In genomic region chr5:43923933-43924332, GRCm38 (mm10) we compare ENCODE assay signal across 8 mouse cellular contexts. TPM values are rescaled to one million over a fixed set of nuclear protein-coding genes. Genes with fewer than 3 reads are reported as not detected.
DNase-seq lines count a peak whose midpoint lies in the region.

No protein-coding gene starts in this region.

- peak; percentile 6 for DNase-seq in cerebellum, adult 11 months
- DNase-seq in cerebellum, adult 11-12 months, result no peak
- DNase-seq in ES-CJ7 (ENCODE audit: low read depth, low spot score), result peak; percentile 69
- peak; percentile 48 to 63 for DNase-seq in cerebellum, postnatal 14 days
- peak; percentile 54 to 70 for DNase-seq in heart, postnatal 14 days
- DNase-seq in layer of hippocampus, postnatal 10 days (ENCODE audit: low spot score in 2 of 2), result peak; percentile 46 to 52
- DNase-seq in lung, postnatal 4 days, result peak; percentile 48 to 74
- DNase-seq in spleen, postnatal 36 days (ENCODE audit: low spot score in 2 of 2), result peak; percentile 63 to 76

- intact Hi-C loops in heart, postnatal 14 days (cut with DNase I), result loop anchor here (2.0 kb wide), 1 partner anchor 67 kb away; no protein-coding TSS in a partner anchor

RNA-seq across cellular contexts. Expression of gene Gm7879, which starts 11.0 kb away (rescaled TPM):
- 1 to 10 TPM; 5.8 to 8.1 TPM for total RNA-seq in heart, postnatal 14 days (2021)
- total RNA-seq in layer of hippocampus, postnatal 10 days (2021), result 10 to 100 TPM in 1 of 2 experiments, 1 to 10 TPM in 1; 9.4 to 13.8 TPM

RNA-seq across cellular contexts. Expression of gene Cd38, which starts 55.6 kb away (rescaled TPM):
- total RNA-seq in heart, postnatal 14 days (2021), result 10 to 100 TPM; 10.7 to 12.5 TPM
- 10 to 100 TPM; 10.5 to 11.3 TPM for total RNA-seq in layer of hippocampus, postnatal 10 days (2021)

RNA-seq across cellular contexts. Expression of gene Fgfbp1, which starts 57.6 kb away (rescaled TPM):
- under 1 TPM; 0.32 to 0.41 TPM for total RNA-seq in heart, postnatal 14 days (2021)
- total RNA-seq in layer of hippocampus, postnatal 10 days (2021), result 1 to 10 TPM; 1.4 to 2.4 TPM
